Mouse (Mus musculus) thymus, adult 2 months (tissue): ENCODE measurements around the gene St3gal4. TPM values are rescaled to one million over a fixed set of nuclear protein-coding genes. Genes with fewer than 3 reads are reported as not detected.

Experiments
- DNase-seq: peaks from one replicate; pipeline ENCODE4 v3.0.0; 2021
- H3K27ac ChIP-seq: fragments of 200-500 bp; 2 replicates; pipeline ENCODE4 v1.5.1; 2012; ENCODE audit warnings: low read length, control low read depth; ENCODE audit not compliant: control insufficient read depth, insufficient read depth
- H3K27me3 ChIP-seq: fragments of 200-500 bp; 2 replicates; pipeline ENCODE4 v1.6.1; 2012; ENCODE audit warnings: mild to moderate bottlenecking, low read length, moderate library complexity, mixed read lengths; ENCODE audit not compliant: control insufficient read depth, insufficient read depth
- H3K36me3 ChIP-seq: fragments of 200-500 bp; 2 replicates; pipeline ENCODE4 v1.6.1; 2012; ENCODE audit warnings: mild to moderate bottlenecking, low read length, moderate library complexity; ENCODE audit not compliant: control insufficient read depth, insufficient read depth
- H3K4me1 ChIP-seq: fragments of 200-500 bp; replicated peaks from 2 replicates; pipeline ENCODE4 v1.6.1; 2012; ENCODE audit warnings: low read length; ENCODE audit not compliant: control insufficient read depth, insufficient read depth
- H3K4me3 ChIP-seq: fragments of 200-500 bp; 2 replicates; pipeline ENCODE4 v1.5.1; 2012; ENCODE audit warnings: mild to moderate bottlenecking, low read length, control low read depth, moderate library complexity; ENCODE audit not compliant: control insufficient read depth, insufficient read depth
- CTCF ChIP-seq: fragments of 200-500 bp; IDR thresholded peaks from 2 replicates; pipeline ENCODE4 v1.5.1; 2012; ENCODE audit warnings: mild to moderate bottlenecking, control low read depth, low read length, moderate library complexity, borderline replicate concordance; ENCODE audit not compliant: control insufficient read depth, poor library complexity, insufficient read depth; ENCODE audit errors: extremely low read depth
- POLR2A ChIP-seq: fragments of 200-500 bp; IDR thresholded peaks from 2 replicates; pipeline ENCODE4 v1.6.1; 2012; ENCODE audit warnings: mild to moderate bottlenecking, low read length, control low read depth, moderate library complexity; ENCODE audit not compliant: control insufficient read depth, poor library complexity, insufficient read depth; ENCODE audit errors: extremely low read depth
- WGBS: fragments of 180-500 bp; shearing (Covaris S2); methylation state at CpG from one replicate; pipeline ENCODE4 v1.1.7; 2018; 5-methylcytosine and 5-hydroxymethylcytosine counted together
- polyA plus RNA-seq: library from polyadenylated mRNA; depleted of rRNA; stranded (reverse); fragments of >200 nt; gene quantifications from 2 replicates; pipeline ENCODE4 v1.2.3, GENCODE M21; 2012

Gene St3gal4
- polyA plus RNA-seq, 1 experiment = 8.9 TPM

GRCm38 (mm10) chr9:35098762-35099161 is 20.3 kb downstream of the St3gal4 start:
- H3K27ac ChIP-seq = no peak overlapping the region
- H3K27me3 ChIP-seq = no peaks in the 10 kb centered on the region
- no peaks in the 10 kb centered on the region for H3K36me3 ChIP-seq
- WGBS = 54% methylated on average over 4 of the region's 4 CpGs
- peak; percentile 3 for DNase-seq
- no peak overlapping the region for H3K4me3 ChIP-seq
- TF ChIP-seq CTCF (no peak), POLR2A (no peak)
- H3K4me1 ChIP-seq = peaks cover 4% of the 10 kb centered on the region; the same call in 1 of the 2 replicates

GRCm38 (mm10) chr9:35097901-35098300 is 21.2 kb downstream of the St3gal4 start:
- 95% methylated on average over 4 of the region's 4 CpGs for WGBS
- H3K4me1 ChIP-seq = peaks cover 4% of the 10 kb centered on the region; the same call in 1 of the 2 replicates
- no peaks in the 10 kb centered on the region for H3K27me3 ChIP-seq
- no peaks in the 10 kb centered on the region for H3K36me3 ChIP-seq
- no peak overlapping the region for H3K27ac ChIP-seq
- no peak overlapping the region for H3K4me3 ChIP-seq
- no peak for DNase-seq
- TF ChIP-seq POLR2A (no peak), CTCF (no peak)

- H3K4me1 ChIP-seq = peaks cover 4% of the 10 kb centered on the region; the same call in 1 of the 2 replicates
- no peak overlapping the region for H3K27ac ChIP-seq
- no peaks in the 10 kb centered on the region for H3K27me3 ChIP-seq
- 97% methylated on average over 1 of the region's 1 CpGs for WGBS
- TF ChIP-seq CTCF (no peak), POLR2A (no peak)
- H3K4me3 ChIP-seq = no peak overlapping the region
- DNase-seq = no peak
- no peaks in the 10 kb centered on the region for H3K36me3 ChIP-seq
Observed at GRCm38 (mm10) chr9:35095726-35096125, 23.3 kb downstream of the St3gal4 start.

GRCm38 (mm10) chr9:35093350-35093749 is 25.7 kb downstream of the St3gal4 start:
- Histone ChIP-seq H3K27me3 (no peaks in the 10 kb centered on the region), H3K36me3 (no peaks in the 10 kb centered on the region), H3K4me1 (no peaks in the 10 kb centered on the region), H3K4me3 (no peak overlapping the region), H3K27ac (no peak overlapping the region)
- no peak for DNase-seq
- 98% methylated on average over 3 of the region's 3 CpGs for WGBS
- no peak for TF ChIP-seq CTCF
- no peak for TF ChIP-seq POLR2A

GRCm38 (mm10) chr9:35092904-35093303 is 26.2 kb downstream of the St3gal4 start:
- no peak for DNase-seq
- Histone ChIP-seq H3K27ac (no peak overlapping the region), H3K4me3 (no peak overlapping the region), H3K36me3 (no peaks in the 10 kb centered on the region), H3K27me3 (no peaks in the 10 kb centered on the region), H3K4me1 (no peaks in the 10 kb centered on the region)
- 99% methylated on average over 2 of the region's 2 CpGs for WGBS
- TF ChIP-seq CTCF (no peak), POLR2A (no peak)

GRCm38 (mm10) chr9:35061446-35061845 is 57.6 kb downstream of the St3gal4 start:
- WGBS = 68% methylated on average over 2 of the region's 2 CpGs
- Histone ChIP-seq H3K4me1 (no peaks in the 10 kb centered on the region; the same call in 1 of the 2 replicates), H3K27me3 (no peaks in the 10 kb centered on the region), H3K4me3 (no peak overlapping the region), H3K27ac (no peak overlapping the region), H3K36me3 (no peaks in the 10 kb centered on the region)
- peak; percentile 0 for DNase-seq
- TF ChIP-seq CTCF (no peak), POLR2A (no peak)

GRCm38 (mm10) chr9:35059881-35060280 is 59.2 kb downstream of the St3gal4 start:
- Histone ChIP-seq H3K4me3 (no peak overlapping the region), H3K27ac (no peak overlapping the region), H3K36me3 (no peaks in the 10 kb centered on the region), H3K27me3 (no peaks in the 10 kb centered on the region), H3K4me1 (no peaks in the 10 kb centered on the region; the same call in 1 of the 2 replicates)
- TF ChIP-seq CTCF (no peak), POLR2A (no peak)
- DNase-seq = peak; percentile 1
- 73% methylated on average over 5 of the region's 5 CpGs for WGBS
